Mouse (Mus musculus) cortical plate, adult 2 months (tissue): Measurements from ENCODE around the gene Gm4756.

ENCODE experiments used
- CTCF ChIP-seq: fragments of 200-500 bp; IDR thresholded peaks from 2 replicates; pipeline ENCODE4 v1.5.1; 2011; ENCODE audit warnings: mild to moderate bottlenecking, control low read depth, low read length; ENCODE audit not compliant: insufficient read depth; ENCODE audit errors: extremely low read depth
- POLR2A ChIP-seq: fragments of 200-500 bp; IDR thresholded peaks from 2 replicates; pipeline ENCODE4 v1.6.1; 2011; ENCODE audit warnings: mild to moderate bottlenecking, low read length, control low read depth; ENCODE audit not compliant: insufficient read depth; ENCODE audit errors: extremely low read depth

DNA sequence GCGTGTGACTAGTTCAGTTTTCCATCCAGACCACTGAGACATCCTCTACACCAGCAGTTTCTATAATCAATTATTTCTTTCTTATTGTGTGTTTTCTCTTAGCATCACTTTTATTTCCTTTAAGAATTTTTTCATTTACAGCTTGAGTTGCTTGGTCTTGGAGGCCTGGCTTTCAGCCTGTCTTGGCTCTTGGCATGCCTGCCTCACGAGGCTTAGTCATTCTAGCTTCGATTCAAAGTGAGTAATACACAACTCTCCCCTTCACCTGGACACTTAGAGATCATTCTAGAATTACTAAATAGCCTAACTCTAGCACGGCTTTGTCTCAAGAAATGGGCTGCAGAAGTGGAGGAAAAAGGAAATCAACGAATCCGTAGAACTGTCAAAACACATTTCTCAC lies 115.5 kb downstream of the Gm4756 start:
- no peak for TF ChIP-seq POLR2A
- TF ChIP-seq CTCF: no peak
